Mouse (Mus musculus) ES-E14 (cell line): ENCODE measurements around the gene Slc35b2.

Source experiments
- CHD2 ChIP-seq: IDR thresholded peaks from 2 replicates; pipeline ENCODE4 v1.6.1; 2014; ENCODE audit warnings: mild to moderate bottlenecking, low read depth, low read length, inconsistent platforms
- HCFC1 ChIP-seq: IDR thresholded peaks from 2 replicates; pipeline ENCODE4 v1.6.1; 2012; ENCODE audit warnings: low read length, inconsistent platforms, borderline replicate concordance; ENCODE audit not compliant: insufficient read depth
- ZNF384 ChIP-seq: IDR thresholded peaks from 2 replicates; pipeline ENCODE4 v1.6.1; 2012; ENCODE audit warnings: low read depth, low read length, inconsistent platforms

- TF ChIP-seq ZNF384: no peak
- no peak for TF ChIP-seq CHD2
- no peak for TF ChIP-seq HCFC1
Observed at GRCm38 (mm10) chr17:45551249-45551796, 12.4 kb upstream of the Slc35b2 start.
